Mouse (Mus musculus) liver, embryonic 14.5 days (tissue): ENCODE measurements at regions not wholly inside any gene's neighbourhood (a gene's known extent, or its start where the extent isn't known, plus 50 kb on each side); places are given as distances from the start of the nearest gene placed in this dataset.

Experiments used
- CTCF ChIP-seq: IDR thresholded peaks from 2 replicates; pipeline ENCODE4 v1.5.1; 2016; ENCODE audit warnings: antibody characterized with exemption, low read depth, control low read depth
- EP300 ChIP-seq: IDR thresholded peaks from 2 replicates; pipeline ENCODE4 v1.6.1; 2016; ENCODE audit warnings: antibody characterized with exemption, low read depth

DNA sequence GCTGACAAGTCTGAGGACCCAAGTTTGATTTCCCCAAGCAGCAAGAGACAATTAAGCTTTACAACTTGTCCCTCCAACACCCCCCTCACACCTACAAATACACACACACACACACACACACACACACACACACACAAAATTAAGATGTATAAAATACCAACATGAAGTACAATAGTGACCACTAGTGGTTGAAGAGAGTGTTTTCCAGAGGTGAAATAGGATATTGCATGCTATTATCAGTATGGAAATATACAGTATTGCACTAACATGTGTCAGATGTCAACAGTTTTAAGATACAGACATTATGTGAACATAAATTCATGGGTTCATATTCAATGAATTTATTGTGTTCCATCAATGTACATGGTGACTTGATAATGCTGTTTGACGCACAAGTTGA is 685.7 kb upstream of the Cdh6 start:
- peak; percentile 29; the same call in 1 of the 2 replicates for TF ChIP-seq CTCF
- TF ChIP-seq EP300, result no peak
